Mouse (Mus musculus) left cerebral cortex, adult 18-20 months (tissue): ENCODE data around the gene Ctss. TPM values are rescaled to one million over a fixed set of nuclear protein-coding genes. Genes with fewer than 3 reads are reported as not detected.
"Not testable (repeated sequence)": the region's sequence is repeated elsewhere in the genome, so short reads cannot be mapped to it uniquely, and the experiment has no call there.

Experiments used
- DNase-seq, 2 experiments: peaks; one replicate each; pipeline ENCODE4 v3.0.0; 2021 to 2022; ENCODE audit warnings: low spot score in 2 of 2, mixed read lengths in 1 of 2
- total RNA-seq, 2 experiments: library from RNA; stranded (reverse); gene quantifications; 2 replicates each; pipeline ENCODE4 v1.2.3; 2021

The Ctss gene
- total RNA-seq, 2 experiments from 2014 or later: 67.5 to 69.8 TPM

GRCm38 (mm10) chr3:95531025-95531424 lies 4.4 kb downstream of the Ctss start:
- DNase-seq: no peak

DNA sequence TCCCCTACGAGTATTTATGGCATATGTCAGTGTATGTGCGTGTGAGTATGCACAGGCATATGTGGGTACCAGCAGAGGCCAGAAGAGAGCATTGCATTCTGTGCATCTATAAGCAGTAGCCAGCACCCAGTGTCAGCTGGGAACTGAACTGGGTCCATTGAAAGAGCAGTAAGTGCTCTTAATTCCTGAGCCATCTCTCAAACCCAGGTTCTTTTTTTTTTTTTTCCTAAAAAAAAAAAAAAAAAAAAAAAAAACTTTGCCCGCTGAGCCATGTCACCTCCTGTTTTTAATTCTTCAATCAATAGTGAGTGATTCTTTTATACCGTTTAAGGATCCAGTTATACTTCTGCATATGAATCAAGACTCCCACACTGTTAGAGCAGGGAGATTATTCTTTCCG lies 6.8 kb downstream of the Ctss start:
- no peak for DNase-seq

DNA sequence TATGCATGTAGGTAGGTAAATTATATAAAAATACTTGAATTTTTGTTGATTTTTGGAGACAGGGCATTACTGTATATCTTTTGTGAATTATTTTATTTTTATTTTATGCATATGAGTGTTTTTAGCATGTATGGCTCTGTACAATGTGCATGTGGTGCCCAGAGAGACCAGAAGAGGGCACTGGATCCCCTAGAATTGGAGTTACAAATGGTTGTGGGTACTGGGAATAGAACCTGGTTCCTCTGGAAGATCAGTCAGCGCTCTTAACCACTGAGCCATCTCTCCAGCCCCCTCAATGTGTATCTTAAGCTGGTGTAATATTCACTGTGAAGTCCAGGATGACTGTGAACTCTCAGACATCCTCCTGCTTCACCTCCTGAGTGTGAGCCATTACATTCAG lies 8.3 kb downstream of the Ctss start:
- DNase-seq: no peak

DNA sequence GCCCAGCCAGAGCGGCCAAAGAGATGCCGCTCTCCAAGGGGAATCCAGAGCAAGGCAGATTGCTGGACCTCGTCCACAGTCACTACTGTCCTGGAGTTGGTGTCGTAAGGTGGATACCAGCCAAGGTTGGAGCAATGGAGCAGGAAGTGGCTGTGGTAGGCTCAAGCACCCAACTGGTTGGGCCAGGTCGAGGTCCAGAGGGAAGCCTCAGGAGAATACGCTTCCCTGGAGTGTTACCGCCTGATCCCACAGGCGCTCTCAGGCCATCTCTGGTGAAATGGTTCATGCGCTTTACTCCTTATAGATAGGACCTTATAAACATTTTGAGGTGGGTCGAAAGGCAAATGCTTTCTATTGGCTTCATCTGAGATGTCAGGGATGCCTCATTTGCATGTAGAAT lies 12.3 kb downstream of the Ctss start:
- DNase-seq: no peak

- no peak for DNase-seq
These were observed 13.3 kb downstream of the Ctss start for GRCm38 (mm10) chr3:95539837-95540236.

- not testable (repeated sequence) for DNase-seq
These were observed 14.6 kb downstream of the Ctss start for GRCm38 (mm10) chr3:95541186-95541585.

- DNase-seq: no peak
These were observed 15.6 kb downstream of the Ctss start for GRCm38 (mm10) chr3:95542171-95542570.

DNA sequence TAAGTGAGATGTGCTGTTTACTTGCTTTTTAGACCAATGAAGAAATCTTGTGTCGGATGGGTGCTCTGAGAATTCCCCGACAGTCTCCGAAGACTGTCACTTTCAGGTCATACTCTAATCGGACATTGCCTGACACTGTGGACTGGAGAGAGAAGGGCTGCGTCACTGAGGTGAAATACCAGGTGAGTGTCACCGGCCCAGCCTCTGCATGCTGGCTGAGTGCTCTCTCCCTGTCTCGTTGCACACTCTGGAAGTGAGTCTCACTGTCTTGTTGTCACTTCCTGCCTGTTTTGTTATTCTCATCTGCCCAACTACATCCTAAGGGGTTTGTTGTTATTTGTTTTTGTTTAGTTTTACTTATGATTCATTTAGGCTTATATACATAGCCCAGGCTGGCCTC lies 16.4 kb downstream of the Ctss start:
- DNase-seq: no peak

GRCm38 (mm10) chr3:95550176-95550575 lies 23.6 kb downstream of the Ctss start:
- DNase-seq: no peak

DNA sequence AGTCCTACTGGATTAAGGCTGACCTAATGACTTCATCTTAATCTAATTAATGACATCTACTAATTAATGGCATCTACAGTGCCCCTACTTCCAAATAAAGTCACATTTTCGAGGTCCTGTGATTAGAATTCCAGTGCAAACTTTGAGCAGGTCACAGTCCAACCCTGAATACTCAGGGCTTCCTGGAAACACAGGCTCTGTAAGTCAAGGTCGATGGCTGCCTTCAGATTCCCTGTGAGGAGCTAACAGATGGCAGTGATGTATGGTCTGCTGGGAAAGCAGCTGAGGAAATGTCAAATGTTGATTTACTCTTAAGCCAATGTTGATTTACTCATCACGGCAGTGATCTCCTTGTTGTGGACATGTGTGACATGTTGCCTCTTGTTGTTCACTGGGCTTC lies 27.4 kb downstream of the Ctss start:
- no peak for DNase-seq

DNA sequence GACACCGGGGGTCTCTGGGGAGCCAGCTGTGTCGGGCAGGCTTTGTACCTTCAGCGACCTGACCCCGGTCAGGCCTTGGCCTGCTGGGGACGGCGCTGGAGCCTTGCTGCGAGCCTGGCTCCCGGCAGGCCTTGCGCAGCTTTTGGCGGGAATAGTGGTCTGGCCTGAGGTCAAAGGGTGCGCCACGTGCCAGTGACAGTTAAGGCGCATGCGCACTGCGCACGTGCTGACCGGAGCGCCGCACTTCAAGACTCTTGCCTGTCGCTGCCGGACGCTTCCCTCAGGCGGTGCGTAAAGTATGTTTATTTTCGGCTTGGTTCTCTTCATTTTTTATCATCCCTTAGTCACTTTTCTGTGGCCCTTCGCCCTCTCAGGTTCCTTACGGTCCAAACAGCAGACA lies 32.9 kb downstream of the Ctss start, which contains the start of gene Hormad1:
Gene Hormad1, plus strand, starts transcription at position 241 of the 400 bp plus-strand sequence.
- DNase-seq: no peak

DNA sequence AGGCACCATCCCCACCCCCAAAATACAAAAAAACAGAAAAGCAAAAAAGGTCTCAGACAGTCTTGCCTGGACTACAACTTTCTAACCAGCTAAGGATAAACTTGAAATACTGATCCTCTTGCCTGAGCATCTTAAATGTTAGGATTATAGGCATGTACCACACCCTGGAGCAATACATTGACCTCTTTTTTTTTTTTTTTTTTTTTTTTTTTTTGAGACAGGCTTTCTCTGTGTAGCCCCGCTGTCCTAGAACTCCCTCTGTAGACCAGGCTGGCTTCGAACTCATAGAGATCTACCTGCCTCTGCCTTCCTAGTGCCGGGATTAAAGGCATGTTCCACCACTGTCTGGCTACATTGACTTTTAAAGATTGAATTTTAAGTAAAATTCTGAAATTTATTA lies 34.2 kb downstream of the Ctss start:
- DNase-seq: no peak

DNA sequence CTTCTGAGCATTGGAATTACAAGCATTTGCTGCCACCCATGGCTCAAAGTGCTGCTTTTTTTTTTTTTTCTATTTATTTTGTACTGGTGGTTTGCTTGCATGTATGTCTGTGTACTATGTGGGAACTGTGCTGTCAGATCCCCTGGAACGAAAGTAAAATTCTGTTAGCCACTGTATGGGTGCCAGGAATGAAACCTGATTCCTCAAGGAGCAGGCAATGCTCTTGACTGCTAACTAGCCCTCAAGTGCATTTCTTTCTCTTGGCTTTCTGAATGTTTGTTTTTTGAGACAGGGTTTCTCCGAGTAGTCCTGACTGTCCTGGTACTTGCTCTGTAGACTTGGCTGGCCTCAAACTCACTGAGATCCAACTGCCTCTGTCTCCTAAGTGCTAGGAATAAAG lies 35.2 kb downstream of the Ctss start:
- no peak for DNase-seq

GRCm38 (mm10) chr3:95569585-95569984 lies 43.0 kb downstream of the Ctss start:
- no peak for DNase-seq

DNA sequence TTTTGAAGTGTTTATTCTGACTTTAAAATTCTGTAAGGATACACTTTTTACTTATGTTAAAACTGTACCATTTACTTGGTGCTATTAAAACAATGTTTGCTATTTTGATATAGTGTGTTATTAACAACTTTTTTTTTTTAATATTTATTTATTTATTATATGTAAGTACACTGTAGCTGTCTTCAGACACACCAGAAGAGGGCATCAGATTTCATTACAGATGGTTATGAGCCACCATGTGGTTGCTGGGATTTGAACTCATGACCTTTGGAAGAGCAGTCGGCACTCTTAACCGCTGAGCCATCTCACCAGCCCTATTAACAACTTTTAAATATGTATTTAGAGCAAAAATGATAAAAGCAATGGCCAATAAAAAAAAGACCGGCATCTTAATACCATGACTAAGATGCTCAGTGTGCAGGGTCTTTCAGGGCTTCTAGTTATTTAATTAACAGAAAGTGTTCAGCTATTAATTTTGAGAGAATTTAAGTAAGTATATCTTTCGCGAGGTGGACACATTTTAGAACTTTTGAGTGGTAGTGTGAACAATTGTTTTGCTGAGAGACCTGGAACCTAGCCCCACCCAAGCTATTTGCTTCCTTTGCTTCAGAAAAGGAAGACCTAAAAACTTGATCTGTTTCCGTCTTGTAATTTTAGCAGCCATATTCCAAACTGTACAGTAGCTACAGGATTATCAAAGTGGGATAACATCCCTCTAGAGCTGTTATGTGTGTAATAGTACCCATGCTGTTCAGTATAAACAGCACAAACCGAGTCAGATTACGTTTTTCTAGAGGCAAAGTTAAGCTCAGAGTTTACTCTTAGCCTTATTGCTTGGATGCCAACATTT lies 61.4 kb downstream of the Ctss start:
- DNase-seq: no peak

DNA sequence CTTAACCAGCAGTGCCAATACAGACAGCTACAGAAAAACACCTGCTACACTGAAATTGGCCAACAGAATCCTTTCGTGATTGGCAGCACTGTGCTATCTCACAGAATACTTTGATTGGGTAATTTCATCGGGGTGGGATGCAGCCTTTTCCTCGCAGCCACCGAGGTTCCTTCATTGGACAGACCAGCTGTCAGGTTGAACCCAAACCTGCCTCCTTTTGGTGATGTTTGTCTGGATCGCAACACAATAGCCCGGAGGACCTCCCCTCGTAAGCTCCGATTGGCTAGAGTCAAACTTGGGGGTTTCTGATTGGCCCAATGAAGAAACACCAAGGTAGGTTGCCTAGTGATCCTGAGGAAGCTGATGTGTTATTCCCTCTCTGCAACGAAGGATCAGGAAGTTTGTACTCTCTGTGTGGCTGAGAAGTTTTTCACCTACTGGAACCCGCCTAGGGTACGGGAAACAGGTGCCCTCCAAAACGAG lies 62.1 kb downstream of the Ctss start, which contains the start of gene Golph3l:
Gene Golph3l, plus strand, starts transcription at position 331 of the 483 bp plus-strand sequence.
- DNase-seq: peak; percentile 89 to 95

- no peak for DNase-seq
These were observed 72.1 kb downstream of the Ctss start for GRCm38 (mm10) chr3:95598734-95599133.

DNA sequence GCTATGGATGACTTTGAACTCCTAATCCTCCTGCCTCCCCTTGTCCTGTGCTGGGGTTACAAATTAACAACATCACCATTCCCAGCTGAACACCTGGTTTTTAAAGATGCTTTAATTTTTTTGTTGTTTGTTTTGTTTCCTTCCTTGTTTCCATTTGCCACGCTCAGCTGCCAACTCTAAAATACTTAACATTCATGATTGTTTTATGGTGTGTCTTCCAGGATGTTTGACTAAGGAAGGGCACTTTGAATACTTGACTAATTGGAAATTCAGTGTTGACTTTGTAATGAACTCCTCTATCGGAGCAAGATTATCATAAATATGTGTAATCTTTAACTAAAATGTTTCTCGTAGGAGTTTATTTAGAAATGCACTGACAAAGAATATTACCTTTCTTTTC lies 74.7 kb downstream of the Ctss start:
- DNase-seq: no peak

Other genes starting within 250 kb of the Ctss start
- 10 to 100 TPM; 17.0 to 19.7 TPM for gene Mindy1, start 245.4 kb upstream of the Ctss start, total RNA-seq
- gene Prune1, start 244.7 kb upstream of the Ctss start, total RNA-seq: 10 to 100 TPM; 24.3 to 24.4 TPM
- under 1 TPM; 0.59 to 0.91 TPM for gene Anxa9, start 219.6 kb upstream of the Ctss start, total RNA-seq
- gene Cers2, start 212.0 kb upstream of the Ctss start, total RNA-seq: 10 to 100 TPM; 42.0 to 43.5 TPM
- 10 to 100 TPM; 33.1 to 34.7 TPM for gene Setdb1, start 169.6 kb upstream of the Ctss start, total RNA-seq
- not detected for gene 4930558C23Rik, start 123.9 kb upstream of the Ctss start, total RNA-seq
- gene Arnt, start 92.4 kb upstream of the Ctss start, total RNA-seq: 10 to 100 TPM; 31.1 to 34.7 TPM
- 1 to 10 TPM; 4.0 to 4.2 TPM for gene Ctsk, start 27.5 kb upstream of the Ctss start, total RNA-seq
- gene Hormad1, start 32.9 kb downstream of the Ctss start, total RNA-seq: not detected
- 10 to 100 TPM; 18.6 to 20.4 TPM for gene Golph3l, start 62.1 kb downstream of the Ctss start, total RNA-seq
- gene Ensa, start 98.2 kb downstream of the Ctss start, total RNA-seq: 100 to 1,000 TPM; 351 to 360 TPM
- 10 to 100 TPM; 59.7 to 64.1 TPM for gene Mcl1, start 132.0 kb downstream of the Ctss start, total RNA-seq
- 1 to 10 TPM; 4.4 to 8.2 TPM for gene Adamtsl4, start 161.1 kb downstream of the Ctss start, total RNA-seq
- gene Ecm1, start 212.8 kb downstream of the Ctss start, total RNA-seq: 10 to 100 TPM; 11.2 to 14.2 TPM
- 10 to 100 TPM; 37.1 to 39.4 TPM for gene Tars2, start 233.4 kb downstream of the Ctss start, total RNA-seq